Mouse (Mus musculus) heart, adult 11 months (tissue): Measurements from ENCODE around the gene Nfatc2.

Source experiments
- DNase-seq: peaks from one replicate; pipeline ENCODE4 v3.0.0; 2022

Gene Nfatc2

DNA sequence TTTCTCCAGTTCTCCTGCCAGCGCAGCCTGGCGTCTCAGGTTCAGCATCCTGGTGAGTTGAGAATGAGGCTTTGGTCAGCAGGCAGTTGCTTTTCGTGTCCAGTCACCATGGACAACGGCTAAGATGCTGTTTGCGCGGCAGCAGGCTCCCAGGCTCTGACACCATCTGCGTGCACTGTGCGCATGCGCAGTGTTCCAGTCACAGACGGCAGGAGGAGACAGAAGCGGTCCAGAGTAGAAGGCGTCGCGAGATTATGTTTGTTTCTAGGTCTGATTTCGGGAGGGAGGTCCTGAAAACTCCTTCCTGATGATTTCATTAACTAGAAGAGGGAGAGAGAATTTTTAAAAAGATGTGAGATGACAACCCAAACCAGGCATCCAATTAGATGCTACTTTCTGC is 121.5 kb downstream of the Nfatc2 start:
- no peak for DNase-seq

DNA sequence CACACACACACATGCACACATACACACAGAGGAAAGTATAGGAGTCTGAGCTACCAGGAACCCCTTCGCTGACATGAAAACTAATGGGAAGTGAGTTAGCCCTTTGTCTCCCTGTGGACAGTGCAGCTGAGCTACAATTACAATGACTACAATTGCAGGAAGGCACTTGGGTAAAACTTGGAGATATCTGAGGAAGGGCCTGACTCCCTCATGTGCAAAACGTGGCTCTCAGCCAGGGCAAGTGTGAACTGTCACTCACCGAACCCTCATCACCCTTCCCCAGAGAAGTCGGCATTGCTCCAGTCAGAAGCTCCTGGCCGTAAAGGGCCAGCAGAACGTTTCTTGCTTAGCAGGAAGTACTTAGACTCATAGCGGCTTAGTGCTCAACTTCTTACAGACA is 123.0 kb downstream of the Nfatc2 start:
- peak; percentile 97 for DNase-seq

DNA sequence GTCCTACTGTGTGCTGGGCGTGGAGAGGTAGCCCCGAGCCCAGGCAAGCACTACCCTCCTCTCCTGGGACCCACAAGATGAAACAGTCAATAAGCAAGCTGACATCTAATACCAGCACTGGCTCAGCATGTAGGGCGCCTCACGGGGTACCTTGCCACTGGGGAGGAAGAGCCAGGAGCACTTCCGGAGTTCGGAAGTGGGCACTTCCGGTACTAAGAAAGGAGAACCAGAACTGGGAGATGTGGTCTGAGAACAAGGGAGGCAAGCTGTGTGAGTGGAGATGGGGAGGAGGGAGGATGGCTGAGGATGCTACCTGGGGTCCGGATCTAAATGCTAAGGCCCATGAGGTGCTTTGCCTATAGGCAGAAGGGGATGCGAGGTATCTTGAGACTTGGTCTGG is 128.0 kb downstream of the Nfatc2 start:
- no peak for DNase-seq

GRCm38 (mm10) chr2:168472899-168473298 is 128.6 kb downstream of the Nfatc2 start:
- peak; percentile 97 for DNase-seq

DNA sequence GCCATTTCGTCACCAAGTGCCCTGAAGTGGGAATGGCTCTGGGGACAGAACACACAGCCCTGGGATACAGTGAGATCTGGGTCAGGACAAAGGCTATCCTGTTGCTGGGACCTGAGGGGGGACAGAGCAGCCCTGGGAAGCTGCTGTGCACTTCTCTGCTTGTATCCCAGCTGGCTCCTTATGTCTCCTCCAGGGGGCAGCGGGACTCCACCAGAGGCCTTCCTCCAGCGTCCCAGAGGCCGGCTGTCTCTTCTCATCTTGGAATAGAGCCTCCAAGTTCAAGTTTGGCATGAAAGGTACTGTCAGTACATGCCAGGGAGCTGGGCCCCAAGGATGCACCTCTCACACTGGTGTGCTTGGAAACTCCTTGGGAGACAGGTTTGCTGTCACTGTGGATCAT is 132.4 kb downstream of the Nfatc2 start:
- peak; percentile 97 for DNase-seq

GRCm38 (mm10) chr2:168467166-168467565 is 134.3 kb downstream of the Nfatc2 start:
- no peak for DNase-seq

DNA sequence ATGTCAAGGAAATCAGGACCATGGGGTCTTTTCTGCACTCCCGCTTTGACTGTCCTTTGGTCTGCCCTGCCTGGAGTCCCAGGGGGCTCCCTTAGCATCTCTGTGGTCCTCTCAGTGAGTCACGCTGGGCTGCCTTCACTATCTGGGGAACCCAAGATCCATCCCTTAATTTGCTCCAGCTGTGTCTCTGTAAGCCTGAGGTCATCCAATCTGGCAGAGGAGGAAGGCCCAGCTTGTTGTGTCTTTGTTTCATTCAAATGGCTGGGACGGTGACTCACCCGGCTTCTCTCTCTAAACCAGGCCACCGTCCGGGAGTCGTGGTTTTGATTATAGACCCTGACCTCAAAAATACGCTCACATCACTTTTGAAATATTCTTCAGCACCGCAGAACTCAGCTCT is 135.4 kb downstream of the Nfatc2 start:
- peak; percentile 98 for DNase-seq

DNA sequence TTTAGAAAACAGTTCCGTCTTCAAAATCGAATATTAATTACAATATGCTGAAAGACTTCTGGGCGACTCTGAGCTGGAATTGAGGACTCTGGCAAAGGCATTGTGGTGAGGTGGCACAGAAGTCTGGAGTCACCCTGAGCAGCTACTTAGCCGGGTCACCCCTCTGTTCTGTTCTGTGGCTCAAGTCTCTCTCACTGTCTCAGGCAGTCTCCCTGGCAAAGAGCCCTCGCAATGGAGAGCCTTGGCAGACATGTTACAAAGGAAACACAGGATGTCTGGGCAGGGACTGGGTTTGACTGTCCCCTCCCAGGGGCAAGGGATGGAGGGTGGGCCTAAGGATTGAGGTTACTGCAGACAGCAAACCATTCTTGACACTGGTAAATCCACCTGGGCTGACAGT is 135.8 kb downstream of the Nfatc2 start:
- DNase-seq, result no peak

- DNase-seq, result no peak
These were observed 139.6 kb downstream of the Nfatc2 start for GRCm38 (mm10) chr2:168461865-168462264.

GRCm38 (mm10) chr2:168459627-168460026 is 141.8 kb downstream of the Nfatc2 start:
- no peak for DNase-seq

GRCm38 (mm10) chr2:168458583-168458982 is 142.9 kb downstream of the Nfatc2 start:
- DNase-seq, result no peak

- no peak for DNase-seq
These were observed 149.4 kb downstream of the Nfatc2 start for GRCm38 (mm10) chr2:168451714-168452708.

- DNase-seq, result no peak
These were observed 150.5 kb downstream of the Nfatc2 start for GRCm38 (mm10) chr2:168450977-168451376.

GRCm38 (mm10) chr2:168448054-168448453 is 153.4 kb downstream of the Nfatc2 start:
- no peak for DNase-seq

GRCm38 (mm10) chr2:168447601-168448000 is 153.9 kb downstream of the Nfatc2 start:
- DNase-seq, result no peak

DNA sequence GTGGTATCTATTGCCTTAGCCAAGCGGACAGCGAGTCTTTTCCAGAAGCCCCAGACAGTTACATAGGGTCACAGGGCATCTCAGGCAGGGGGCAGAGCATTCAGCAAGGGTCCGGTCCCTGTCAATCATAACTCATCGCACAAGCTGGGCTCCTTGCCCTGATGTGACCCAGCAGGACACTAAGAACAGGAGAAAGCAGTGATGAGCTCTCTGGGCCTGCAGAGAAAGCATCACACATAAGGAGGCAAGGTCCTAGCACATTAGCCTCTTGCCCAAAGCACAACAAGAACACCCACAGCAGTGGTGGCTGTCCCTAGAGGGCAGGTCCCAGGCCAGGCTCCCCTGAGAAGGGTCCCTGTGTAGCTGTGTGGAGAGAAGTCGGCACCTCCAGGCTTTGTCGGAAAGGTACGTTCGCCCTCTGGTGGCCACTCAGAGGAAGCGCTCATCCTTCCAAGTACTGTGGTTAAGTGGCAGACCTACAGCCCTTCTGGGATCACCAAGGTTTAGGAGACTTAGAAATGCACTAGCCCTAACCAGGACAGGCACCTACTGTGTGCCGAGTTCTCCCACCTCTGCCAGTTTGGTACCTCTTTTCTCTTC is 156.1 kb downstream of the Nfatc2 start:
- DNase-seq, result no peak

GRCm38 (mm10) chr2:168444126-168444525 is 157.3 kb downstream of the Nfatc2 start:
- no peak for DNase-seq

GRCm38 (mm10) chr2:168441494-168441893 is 160.0 kb downstream of the Nfatc2 start:
- no peak for DNase-seq

GRCm38 (mm10) chr2:168440918-168441328 is 160.5 kb downstream of the Nfatc2 start:
- no peak for DNase-seq

DNA sequence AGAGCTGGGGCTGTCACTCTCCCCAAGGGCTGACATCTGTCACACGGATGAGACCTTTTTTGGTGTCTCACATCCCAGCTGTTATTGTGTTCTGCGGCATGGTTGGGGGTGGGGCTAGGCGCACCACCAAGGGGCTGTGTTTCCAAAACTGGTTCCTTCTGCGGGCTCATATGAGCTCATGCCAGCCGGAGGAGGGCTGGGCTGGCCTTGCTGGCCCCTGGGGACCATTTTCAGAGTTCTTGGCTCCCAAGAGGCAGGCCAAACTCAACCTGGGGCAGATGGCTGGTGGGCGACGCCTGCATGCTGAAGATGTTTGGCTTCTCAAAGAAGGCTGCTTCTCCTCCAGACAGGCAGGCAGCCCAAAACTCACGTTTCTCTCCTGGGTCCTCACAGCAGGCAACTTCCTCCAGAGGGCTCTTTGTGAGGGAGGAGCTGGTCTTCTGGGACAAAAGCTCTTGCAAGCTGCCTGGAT is 162.4 kb downstream of the Nfatc2 start:
- no peak for DNase-seq

DNA sequence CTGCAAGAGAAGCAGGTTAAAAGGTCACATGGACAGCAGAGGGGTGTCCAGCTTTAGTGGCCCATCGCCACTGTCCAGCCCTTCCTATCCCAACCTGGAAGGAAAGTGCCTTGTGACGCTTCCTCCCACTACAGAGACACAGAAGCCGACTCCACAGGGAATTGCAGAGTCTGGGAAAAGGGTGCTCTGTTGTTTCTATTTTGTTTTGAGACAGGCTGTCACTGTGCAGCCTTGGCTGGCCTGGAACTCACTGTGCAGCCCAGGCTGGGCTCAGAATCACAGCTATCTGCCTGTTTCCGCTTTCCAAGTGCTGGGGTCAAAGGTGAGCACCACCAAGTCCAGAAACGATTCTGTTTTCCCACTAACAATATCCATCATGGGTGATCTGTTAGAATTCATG is 167.3 kb downstream of the Nfatc2 start:
- DNase-seq, result peak; percentile 93

GRCm38 (mm10) chr2:168433392-168433791 is 168.1 kb downstream of the Nfatc2 start:
- DNase-seq, result no peak

GRCm38 (mm10) chr2:168432394-168432793 is 169.1 kb downstream of the Nfatc2 start:
- DNase-seq, result no peak

- DNase-seq, result no peak
These were observed 171.9 kb downstream of the Nfatc2 start for GRCm38 (mm10) chr2:168429598-168429997.
